Mouse (Mus musculus): ENCODE measurements around the gene Flnb. TPM values are rescaled to one million over a fixed set of nuclear protein-coding genes. Genes with fewer than 3 reads are reported as not detected.

Gene Flnb
- polyA plus RNA-seq, 1 experiment, result 9.8 TPM

GRCm38 (mm10) chr14:7862226-7862625, 44.5 kb downstream of the Flnb start:
- no peaks in the 10 kb centered on the region for H3K36me3 ChIP-seq (ENCODE audit: control insufficient read depth, insufficient read depth, low read length)
- TF ChIP-seq POLR2A (IDR thresholded peaks at IDR 0.05; ENCODE audit: control insufficient read depth, low read depth, low read length) (no peak), CTCF (IDR thresholded peaks at IDR 0.05; ENCODE audit: control insufficient read depth, insufficient read depth, insufficient replicate concordance, low read depth, low read length) (no peak)
- no peaks in the 10 kb centered on the region for H3K4me1 ChIP-seq (ENCODE audit: control insufficient read depth, insufficient read depth, low read length)
- H3K27me3 ChIP-seq (ENCODE audit: control insufficient read depth, insufficient read depth, low read length), result no peaks in the 10 kb centered on the region
- H3K4me3 ChIP-seq (ENCODE audit: control insufficient read depth, low read depth, low read length), result no peak overlapping the region
- no peak overlapping the region for H3K27ac ChIP-seq (ENCODE audit: control insufficient read depth, insufficient read depth, low read depth, low read length)

- Histone ChIP-seq H3K27ac (ENCODE audit: control insufficient read depth, insufficient read depth, low read depth, low read length) (no peak overlapping the region), H3K27me3 (ENCODE audit: control insufficient read depth, insufficient read depth, low read length) (no peaks in the 10 kb centered on the region), H3K36me3 (ENCODE audit: control insufficient read depth, insufficient read depth, low read length) (no peaks in the 10 kb centered on the region), H3K4me1 (ENCODE audit: control insufficient read depth, insufficient read depth, low read length) (no peaks in the 10 kb centered on the region), H3K4me3 (ENCODE audit: control insufficient read depth, low read depth, low read length) (no peak overlapping the region)
- no peak for TF ChIP-seq CTCF (IDR thresholded peaks at IDR 0.05; ENCODE audit: control insufficient read depth, insufficient read depth, insufficient replicate concordance, low read depth, low read length)
- no peak for TF ChIP-seq POLR2A (IDR thresholded peaks at IDR 0.05; ENCODE audit: control insufficient read depth, low read depth, low read length)
These were observed 45.4 kb downstream of the Flnb start for GRCm38 (mm10) chr14:7863199-7863598.

GRCm38 (mm10) chr14:7863871-7864505, 46.2 kb downstream of the Flnb start:
- no peak overlapping the region for H3K27ac ChIP-seq (ENCODE audit: control insufficient read depth, insufficient read depth, low read depth, low read length)
- H3K4me1 ChIP-seq (ENCODE audit: control insufficient read depth, insufficient read depth, low read length), result no peaks in the 10 kb centered on the region
- no peaks in the 10 kb centered on the region for H3K27me3 ChIP-seq (ENCODE audit: control insufficient read depth, insufficient read depth, low read length)
- no peak overlapping the region for H3K4me3 ChIP-seq (ENCODE audit: control insufficient read depth, low read depth, low read length)
- H3K36me3 ChIP-seq (ENCODE audit: control insufficient read depth, insufficient read depth, low read length), result no peaks in the 10 kb centered on the region
- TF ChIP-seq CTCF (IDR thresholded peaks at IDR 0.05; ENCODE audit: control insufficient read depth, insufficient read depth, insufficient replicate concordance, low read depth, low read length) (no peak), POLR2A (IDR thresholded peaks at IDR 0.05; ENCODE audit: control insufficient read depth, low read depth, low read length) (no peak)

GRCm38 (mm10) chr14:7864506-7864899, 46.7 kb downstream of the Flnb start:
- no peak overlapping the region for H3K27ac ChIP-seq (ENCODE audit: control insufficient read depth, insufficient read depth, low read depth, low read length)
- H3K4me1 ChIP-seq (ENCODE audit: control insufficient read depth, insufficient read depth, low read length), result no peaks in the 10 kb centered on the region
- TF ChIP-seq POLR2A (IDR thresholded peaks at IDR 0.05; ENCODE audit: control insufficient read depth, low read depth, low read length), result no peak
- no peak for TF ChIP-seq CTCF (IDR thresholded peaks at IDR 0.05; ENCODE audit: control insufficient read depth, insufficient read depth, insufficient replicate concordance, low read depth, low read length)
- no peaks in the 10 kb centered on the region for H3K27me3 ChIP-seq (ENCODE audit: control insufficient read depth, insufficient read depth, low read length)
- no peaks in the 10 kb centered on the region for H3K36me3 ChIP-seq (ENCODE audit: control insufficient read depth, insufficient read depth, low read length)
- H3K4me3 ChIP-seq (ENCODE audit: control insufficient read depth, low read depth, low read length), result no peak overlapping the region

DNA sequence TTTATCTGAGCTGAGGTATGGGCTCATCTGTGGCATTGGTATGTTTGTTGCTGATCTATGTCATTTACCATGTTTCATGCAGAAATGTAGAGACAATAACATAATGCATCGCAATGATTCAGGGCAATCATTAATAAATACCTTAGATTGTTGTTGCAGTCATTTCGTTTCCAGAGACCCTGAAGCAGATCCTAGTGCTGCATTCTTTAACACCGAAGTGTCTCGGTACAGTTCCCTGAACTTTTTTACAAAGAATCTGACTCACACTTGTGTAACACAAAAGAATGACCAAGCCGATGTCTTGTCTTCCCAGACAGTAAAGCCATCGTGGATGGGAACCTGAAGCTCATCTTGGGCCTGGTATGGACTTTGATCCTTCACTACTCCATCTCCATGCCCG, 49.5 kb downstream of the Flnb start:
- Histone ChIP-seq H3K27me3 (ENCODE audit: control insufficient read depth, insufficient read depth, low read length) (no peaks in the 10 kb centered on the region), H3K4me1 (ENCODE audit: control insufficient read depth, insufficient read depth, low read length) (no peaks in the 10 kb centered on the region), H3K27ac (ENCODE audit: control insufficient read depth, insufficient read depth, low read depth, low read length) (no peak overlapping the region), H3K36me3 (ENCODE audit: control insufficient read depth, insufficient read depth, low read length) (no peaks in the 10 kb centered on the region), H3K4me3 (ENCODE audit: control insufficient read depth, low read depth, low read length) (no peak overlapping the region)
- TF ChIP-seq CTCF (IDR thresholded peaks at IDR 0.05; ENCODE audit: control insufficient read depth, insufficient read depth, insufficient replicate concordance, low read depth, low read length) (no peak), POLR2A (IDR thresholded peaks at IDR 0.05; ENCODE audit: control insufficient read depth, low read depth, low read length) (no peak)

- no peak for TF ChIP-seq POLR2A (IDR thresholded peaks at IDR 0.05; ENCODE audit: control insufficient read depth, low read depth, low read length)
- no peak for TF ChIP-seq CTCF (IDR thresholded peaks at IDR 0.05; ENCODE audit: control insufficient read depth, insufficient read depth, insufficient replicate concordance, low read depth, low read length)
- Histone ChIP-seq H3K4me3 (ENCODE audit: control insufficient read depth, low read depth, low read length) (no peak overlapping the region), H3K4me1 (ENCODE audit: control insufficient read depth, insufficient read depth, low read length) (no peaks in the 10 kb centered on the region), H3K36me3 (ENCODE audit: control insufficient read depth, insufficient read depth, low read length) (no peaks in the 10 kb centered on the region), H3K27ac (ENCODE audit: control insufficient read depth, insufficient read depth, low read depth, low read length) (no peak overlapping the region), H3K27me3 (ENCODE audit: control insufficient read depth, insufficient read depth, low read length) (no peaks in the 10 kb centered on the region)
These were observed 50.1 kb downstream of the Flnb start for GRCm38 (mm10) chr14:7867841-7868240.

- no peak overlapping the region for H3K27ac ChIP-seq (ENCODE audit: control insufficient read depth, insufficient read depth, low read depth, low read length)
- no peaks in the 10 kb centered on the region for H3K4me1 ChIP-seq (ENCODE audit: control insufficient read depth, insufficient read depth, low read length)
- no peaks in the 10 kb centered on the region for H3K36me3 ChIP-seq (ENCODE audit: control insufficient read depth, insufficient read depth, low read length)
- no peaks in the 10 kb centered on the region for H3K27me3 ChIP-seq (ENCODE audit: control insufficient read depth, insufficient read depth, low read length)
- TF ChIP-seq POLR2A (IDR thresholded peaks at IDR 0.05; ENCODE audit: control insufficient read depth, low read depth, low read length) (no peak), CTCF (IDR thresholded peaks at IDR 0.05; ENCODE audit: control insufficient read depth, insufficient read depth, insufficient replicate concordance, low read depth, low read length) (no peak)
- no peak overlapping the region for H3K4me3 ChIP-seq (ENCODE audit: control insufficient read depth, low read depth, low read length)
These were observed 52.0 kb downstream of the Flnb start for GRCm38 (mm10) chr14:7869796-7870195.
